In the genomic region with DNA sequence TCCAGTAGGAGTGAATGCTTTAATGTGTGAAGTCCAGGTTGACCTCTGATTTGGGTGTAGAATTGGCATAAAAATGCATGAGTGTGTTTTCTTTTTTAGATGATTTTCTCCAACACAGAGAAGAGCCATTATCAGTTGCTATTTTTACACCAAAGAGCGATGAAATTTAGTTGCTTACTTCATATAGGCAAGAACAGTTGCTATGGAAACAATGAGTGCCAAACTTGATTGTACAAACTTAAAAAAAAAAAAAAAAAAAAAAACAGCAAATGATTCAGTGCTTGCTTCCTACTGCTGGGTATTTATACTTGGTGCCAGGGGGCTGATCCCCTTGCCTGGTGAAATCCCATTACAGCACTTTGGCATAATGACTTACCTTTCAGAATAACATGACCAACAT, we compare ENCODE assay signal across 33 mouse cellular contexts.
DNase-seq lines count a peak whose midpoint lies in the region; ATAC-seq and TF ChIP-seq lines count a peak whose summit lies in the region.
"Had no signal": no experiment of that assay in that cellular context is flagged by ENCODE, and none has a peak within 500 bp of the region (broad histone marks: within the 10 kb centered on the region; RNA-seq: fewer than 3 reads in every experiment).

No protein-coding gene starts in this region.

- H3K9me3 ChIP-seq in midbrain, embryonic 16.5 days (replicated peaks; ENCODE audit: control insufficient read depth, low read length, poor library complexity, severe bottlenecking) = no peaks in the 10 kb centered on the region
- no peaks in the 10 kb centered on the region for H3K9me3 ChIP-seq in midbrain, embryonic 14.5 days (ENCODE audit: control insufficient read depth, low read length)
- H3K9me3 ChIP-seq: embryonic facial prominence, embryonic 12.5 days; heart, embryonic 10.5 days; heart, embryonic 15.5 days; hindbrain, embryonic 12.5 days; midbrain, embryonic 13.5 days; neural tube, embryonic 13.5 days; stomach, embryonic 15.5 days had no signal

- no peaks in the 10 kb centered on the region for H3K27me3 ChIP-seq in midbrain, embryonic 16.5 days (ENCODE audit: control insufficient read depth, insufficient read depth, low read depth, low read length)
- no peaks in the 10 kb centered on the region for H3K27me3 ChIP-seq in midbrain, embryonic 14.5 days (ENCODE audit: control insufficient read depth, insufficient read depth, low read length)
- H3K27me3 ChIP-seq: embryonic facial prominence, embryonic 12.5 days; heart, embryonic 15.5 days; hindbrain, embryonic 12.5 days; midbrain, embryonic 13.5 days; neural tube, embryonic 13.5 days; stomach, embryonic 15.5 days had no signal

- WGBS in midbrain, embryonic 16.5 days = 61% methylated on average over 1 of the region's 1 CpGs
- 93% methylated on average over 1 of the region's 1 CpGs for WGBS in midbrain, embryonic 14.5 days

- H3K27ac ChIP-seq in midbrain, embryonic 16.5 days (ENCODE audit: low read length) = no peak overlapping the region
- H3K27ac ChIP-seq in midbrain, embryonic 14.5 days (replicated peaks; ENCODE audit: low read depth, low read length) = no peak overlapping the region
- H3K27ac ChIP-seq: embryonic facial prominence, embryonic 12.5 days; heart, embryonic 10.5 days; heart, embryonic 15.5 days; hindbrain, embryonic 12.5 days; liver, embryonic 14.5 days; macrophage; midbrain, embryonic 13.5 days; neural tube, embryonic 13.5 days; stomach, embryonic 15.5 days had no signal

- H3K4me3 ChIP-seq in midbrain, embryonic 16.5 days (ENCODE audit: low read depth, low read length) = no peak overlapping the region
- no peak overlapping the region for H3K4me3 ChIP-seq in midbrain, embryonic 14.5 days (replicated peaks; ENCODE audit: low read depth, low read length)
- H3K4me3 ChIP-seq: embryonic facial prominence, embryonic 12.5 days; heart, embryonic 10.5 days; heart, embryonic 15.5 days; hindbrain, embryonic 12.5 days; midbrain, embryonic 13.5 days; myocyte; neural tube, embryonic 13.5 days; stomach, embryonic 15.5 days had no signal

- no peak for DNase-seq in frontal cortex, postnatal 25 days (ENCODE audit: low spot score in 2 of 2)
- DNase-seq in midbrain, embryonic 14.5 days = no peak
- peak; percentile 36 for DNase-seq in brain, embryonic 14.5 days (ENCODE audit: low read depth)
- peak; percentile 30 to 47 for DNase-seq in left cerebral cortex, postnatal 25 days (ENCODE audit: low spot score in 2 of 2)
- DNase-seq in layer of hippocampus, postnatal 36 days = no peak
- DNase-seq: adrenal gland, postnatal 36 days; B cell, adult 2 months; cerebellum, adult 11 months; cerebellum, adult 9-10 months; embryo, embryonic 11 days; gastrocnemius, postnatal 14 days; heart, adult 11 months; kidney, adult 11 months; kidney, postnatal 14 days; layer of hippocampus, adult 9-11 months; liver; lung, adult 2 months; lung, postnatal 10 days; right cerebral cortex, postnatal 25 days; thymus, postnatal 25 days had no signal

- TF ChIP-seq POLR2A in brain, embryonic 14.5 days (IDR thresholded peaks at IDR 0.05; ENCODE audit: borderline replicate concordance, extremely low read depth, insufficient read depth, insufficient read length, poor library complexity, severe bottlenecking) = no peak

- H3K9ac ChIP-seq in midbrain, embryonic 16.5 days (ENCODE audit: low read depth, low read length) = no peak overlapping the region
- no peak overlapping the region for H3K9ac ChIP-seq in midbrain, embryonic 14.5 days (replicated peaks; ENCODE audit: low read length)
- H3K9ac ChIP-seq: embryonic facial prominence, embryonic 12.5 days; heart, embryonic 15.5 days; hindbrain, embryonic 12.5 days; liver, embryonic 14.5 days; midbrain, embryonic 13.5 days; neural tube, embryonic 13.5 days; stomach, embryonic 15.5 days had no signal

- 0 out of 2 replicates have a peak, but pooled peaks cover 2% of the 10 kb centered on the region for H3K4me1 ChIP-seq in midbrain, embryonic 16.5 days (ENCODE audit: control insufficient read depth, insufficient read depth, low read length)
- no peaks in the 10 kb centered on the region for H3K4me1 ChIP-seq in midbrain, embryonic 14.5 days (ENCODE audit: control insufficient read depth, insufficient read depth, low read length)
- H3K4me1 ChIP-seq: embryonic facial prominence, embryonic 12.5 days; hindbrain, embryonic 12.5 days; midbrain, embryonic 13.5 days; neural tube, embryonic 13.5 days; stomach, embryonic 15.5 days had no signal

- ATAC-seq in frontal cortex, adult (ENCODE audit: low TSS enrichment) = peak; percentile 58
- ATAC-seq in midbrain, embryonic 16.5 days = peak; percentile 60
- no peak for ATAC-seq in midbrain, embryonic 14.5 days (ENCODE audit: low FRiP score, low TSS enrichment)
- ATAC-seq: inflammation-experienced regulatory T-cells, adult 6 months; midbrain, embryonic 13.5 days had no signal

- H3K36me3 ChIP-seq in midbrain, embryonic 16.5 days (ENCODE audit: control insufficient read depth, insufficient read depth, low read length) = no peaks in the 10 kb centered on the region
- H3K36me3 ChIP-seq in midbrain, embryonic 14.5 days (ENCODE audit: control insufficient read depth, insufficient read depth, low read length) = no peaks in the 10 kb centered on the region
- H3K36me3 ChIP-seq: embryonic facial prominence, embryonic 12.5 days; heart, embryonic 10.5 days; heart, embryonic 15.5 days; hindbrain, embryonic 12.5 days; midbrain, embryonic 13.5 days; neural tube, embryonic 13.5 days; stomach, embryonic 15.5 days had no signal

- H3K4me2 ChIP-seq in midbrain, embryonic 16.5 days (ENCODE audit: low read length) = no peak overlapping the region
- H3K4me2 ChIP-seq in midbrain, embryonic 14.5 days (ENCODE audit: low read length) = no peak overlapping the region
- H3K4me2 ChIP-seq: embryonic facial prominence, embryonic 12.5 days; heart, embryonic 15.5 days; hindbrain, embryonic 12.5 days; midbrain, embryonic 13.5 days; neural tube, embryonic 13.5 days; stomach, embryonic 15.5 days had no signal

- TF ChIP-seq CTCF in brain, embryonic 14.5 days (IDR thresholded peaks at IDR 0.05; ENCODE audit: borderline replicate concordance, extremely low read depth, insufficient read depth, insufficient read length) = no peak

- intact Hi-C loops in left cerebral cortex, postnatal 25 days (cut with DNase I) = no loop called here

Comparison
In these comparisons a context has a peak if more than half of its experiments do, and no peak if none do; other contexts are left out.
1. DNase-seq: peak in brain, embryonic 14.5 days (single experiment) and left cerebral cortex, postnatal 25 days (2 of 2); none in frontal cortex, postnatal 25 days (0 of 2), midbrain, embryonic 14.5 days (single experiment) and layer of hippocampus, postnatal 36 days (0 of 2).